Mouse (Mus musculus) urinary bladder, adult 2 months (tissue): Measurements from ENCODE around the gene Eci1. TPM values are rescaled to one million over a fixed set of nuclear protein-coding genes. Genes with fewer than 3 reads are reported as not detected.

ENCODE experiments used
- DNase-seq: peaks from one replicate; pipeline ENCODE4 v3.0.0; 2022; ENCODE audit warnings: low spot score
- polyA plus RNA-seq: library from polyadenylated mRNA; depleted of rRNA; stranded (reverse); fragments of >200 nt; gene quantifications from 2 replicates; pipeline ENCODE4 v1.2.3, GENCODE M21; 2012

Eci1 gene
- polyA plus RNA-seq, 1 experiment, result 139 TPM

GRCm38 (mm10) chr17:24473612-24474275 is 47.3 kb downstream of the Eci1 start, which contains the start of gene Bricd5:
TSS of gene Bricd5 (plus strand) at chr17:24473884.
- no peak for DNase-seq

DNA sequence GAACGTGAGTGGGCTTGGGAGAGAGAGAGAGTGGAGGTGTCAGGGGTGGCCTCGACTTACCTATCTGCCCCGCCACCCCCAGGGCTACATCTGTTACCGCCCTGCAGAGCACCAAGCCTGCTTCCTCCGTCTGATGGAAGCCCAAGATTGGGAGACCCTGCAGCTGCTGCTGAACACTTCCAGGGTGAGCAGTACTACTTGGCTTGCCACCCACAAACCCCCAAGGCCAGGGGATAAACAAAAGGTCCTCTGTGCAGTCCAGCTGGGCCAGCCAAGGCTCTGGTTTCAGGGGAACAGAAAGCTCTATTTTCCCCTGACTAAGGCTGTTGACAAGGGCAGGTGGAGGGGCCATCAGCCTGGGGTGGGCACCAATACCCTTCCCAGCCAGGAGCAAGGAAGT is 48.1 kb downstream of the Eci1 start:
- no peak for DNase-seq

- no peak for DNase-seq
These were observed 49.1 kb downstream of the Eci1 start for GRCm38 (mm10) chr17:24475586-24475985.

DNA sequence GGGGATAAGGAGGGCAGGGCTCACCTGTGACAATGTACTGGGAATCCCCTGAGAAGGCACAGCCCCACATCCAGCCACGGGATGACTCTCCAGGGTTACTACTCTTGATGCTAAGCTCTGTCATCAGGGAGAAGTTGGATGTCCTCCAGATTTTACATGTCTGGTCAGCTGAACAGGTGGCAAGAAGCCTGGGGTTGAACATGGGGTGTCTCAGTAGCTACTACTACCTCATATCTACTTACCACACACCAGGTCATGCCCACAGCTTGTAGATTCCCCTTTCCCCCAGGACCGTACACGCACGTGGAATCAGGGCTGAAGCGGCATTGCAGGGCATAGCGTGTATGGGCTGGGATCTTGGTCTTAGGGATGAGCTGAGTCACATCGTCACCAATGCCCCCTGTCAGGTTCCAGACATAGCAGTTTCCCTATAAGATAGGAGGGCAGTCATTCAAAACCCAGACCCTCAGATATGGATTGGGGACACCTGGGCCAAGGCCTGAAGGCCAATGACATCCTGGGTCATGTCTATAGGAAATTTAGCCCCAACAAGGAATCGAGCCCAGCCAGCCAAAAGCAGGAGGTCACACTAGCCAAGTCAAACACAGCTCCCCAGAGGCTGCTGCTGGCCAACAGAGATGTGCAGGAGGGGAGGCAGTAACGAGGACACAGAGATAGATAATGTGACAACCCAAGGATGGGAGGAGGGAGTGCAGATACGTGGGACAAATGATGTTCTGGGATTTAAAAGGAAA is 49.8 kb downstream of the Eci1 start:
- DNase-seq, result no peak

GRCm38 (mm10) chr17:24477053-24477984 is 50.9 kb downstream of the Eci1 start:
- DNase-seq, result no peak

- no peak for DNase-seq
These were observed 51.7 kb downstream of the Eci1 start for GRCm38 (mm10) chr17:24477985-24478600.

GRCm38 (mm10) chr17:24478663-24479380 is 52.4 kb downstream of the Eci1 start, which contains the start of gene Mlst8:
TSS of gene Mlst8 (minus strand) at chr17:24479078.
- DNase-seq, result peak; percentile 95

- no peak for DNase-seq
These were observed 53.0 kb downstream of the Eci1 start for GRCm38 (mm10) chr17:24479431-24479830.

- DNase-seq, result no peak
These were observed 53.9 kb downstream of the Eci1 start for GRCm38 (mm10) chr17:24480201-24480826.

DNA sequence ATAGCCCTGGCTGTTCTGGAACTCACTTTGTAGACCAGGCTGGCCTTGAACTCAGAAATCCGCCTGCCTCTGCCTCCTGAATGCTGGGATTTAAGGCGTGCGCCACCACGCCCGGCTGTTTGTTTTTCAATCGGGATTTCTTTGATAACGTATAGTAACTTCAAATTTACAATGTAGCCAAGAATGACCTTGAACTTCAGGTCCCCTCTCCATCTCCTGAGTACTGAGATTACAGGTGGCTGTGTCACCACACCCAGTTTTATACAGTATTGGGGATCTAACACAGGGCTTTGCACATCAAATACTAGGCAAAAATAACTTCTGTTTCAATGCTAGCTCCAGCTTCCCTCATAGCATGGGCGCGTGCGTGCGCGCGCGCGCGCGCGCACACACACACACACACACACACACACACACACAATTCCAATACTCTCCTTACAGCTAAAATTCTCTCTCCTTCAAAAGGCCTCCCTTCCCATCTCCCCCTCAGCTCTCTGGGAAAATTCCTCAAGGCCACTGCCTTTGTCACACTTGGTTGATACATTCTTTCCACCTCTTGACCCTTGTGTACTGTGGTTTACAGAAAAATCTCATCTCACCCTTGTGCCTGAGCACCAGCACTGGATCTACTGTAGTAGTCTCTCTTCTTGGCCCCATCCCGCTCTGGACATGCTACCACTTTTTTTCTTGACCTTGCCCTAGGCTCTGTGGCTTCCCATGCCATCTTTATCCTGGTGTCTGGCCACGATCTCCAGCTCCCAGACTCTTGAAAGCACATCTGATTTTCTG is 54.8 kb downstream of the Eci1 start:
- DNase-seq, result no peak

DNA sequence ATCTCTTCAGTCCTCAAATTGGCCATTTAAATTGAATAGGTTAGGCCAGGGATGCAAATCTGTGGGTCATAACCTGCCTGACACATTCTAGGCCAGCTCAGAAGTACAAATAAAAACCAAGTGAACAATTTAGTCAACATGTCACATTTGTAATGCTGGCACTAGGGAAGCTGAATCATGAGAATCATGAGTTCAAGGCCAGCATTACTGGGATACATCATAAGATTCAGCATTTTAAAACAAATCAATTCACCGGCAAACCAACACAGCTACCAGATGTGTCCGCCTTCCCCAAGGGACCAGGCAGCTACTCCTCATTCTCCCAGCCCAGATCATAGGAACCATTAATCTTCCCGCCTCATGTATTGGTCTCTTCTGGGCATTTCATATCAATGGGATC is 57.1 kb downstream of the Eci1 start:
- no peak for DNase-seq

GRCm38 (mm10) chr17:24485090-24485860 is 58.8 kb downstream of the Eci1 start:
- no peak for DNase-seq

DNA sequence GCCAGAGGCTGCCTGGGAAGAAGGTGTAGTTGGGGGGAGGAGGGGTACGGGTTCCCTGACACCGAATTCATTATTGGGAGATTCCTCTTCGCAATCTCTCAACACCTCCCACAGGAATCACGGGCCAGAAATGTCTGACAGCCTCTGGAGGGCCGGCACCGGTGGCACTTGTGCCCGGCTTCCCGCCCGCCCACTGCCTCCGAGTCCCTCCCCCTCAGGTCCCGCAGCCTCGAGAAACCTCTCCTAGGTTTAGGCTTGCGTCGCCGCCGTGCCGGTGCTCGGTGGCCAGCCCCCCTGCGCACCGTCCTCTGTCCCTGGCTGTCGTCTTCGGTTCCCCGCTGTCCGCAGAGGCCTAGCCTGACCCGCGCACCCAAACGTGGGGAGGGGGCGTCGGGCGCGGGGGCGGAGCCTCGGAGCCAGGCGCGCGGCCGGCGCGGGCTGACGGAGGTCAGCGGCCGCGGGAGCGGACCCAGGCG is 61.8 kb downstream of the Eci1 start, which contains the start of gene Caskin1:
TSS of gene Caskin1 (plus strand) at position 416 of the 476 bp plus-strand sequence.
- no peak for DNase-seq

DNA sequence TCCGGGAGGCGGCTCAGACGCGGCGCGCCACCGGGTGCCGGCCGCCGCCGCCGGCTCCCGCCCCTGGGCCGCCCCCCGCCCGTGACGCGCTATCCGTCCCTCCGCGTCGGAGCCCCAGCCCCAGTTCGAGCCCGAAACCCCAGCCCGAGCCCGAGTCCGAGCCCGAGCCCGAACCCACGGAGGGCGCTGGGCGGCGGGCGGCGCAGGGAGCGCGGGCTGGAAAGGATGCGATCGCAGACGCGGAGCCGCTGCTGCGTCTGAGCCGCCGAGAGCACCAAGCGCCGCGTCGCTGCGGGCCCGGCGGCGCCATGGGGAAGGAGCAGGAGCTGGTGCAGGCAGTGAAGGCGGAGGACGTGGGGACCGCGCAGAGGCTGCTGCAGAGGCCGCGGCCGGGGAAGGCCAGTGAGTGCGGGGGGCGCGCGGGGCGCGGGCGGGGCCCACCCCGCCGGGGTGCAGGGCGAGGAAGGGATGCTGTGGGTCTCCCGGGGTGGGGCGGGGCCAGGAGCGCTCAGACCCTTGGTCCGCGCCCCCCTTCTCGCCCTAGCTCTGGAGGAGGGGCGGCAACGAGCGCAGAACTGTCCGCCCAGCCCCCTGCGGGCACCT is 62.3 kb downstream of the Eci1 start:
- DNase-seq, result no peak
